In the genomic region with DNA sequence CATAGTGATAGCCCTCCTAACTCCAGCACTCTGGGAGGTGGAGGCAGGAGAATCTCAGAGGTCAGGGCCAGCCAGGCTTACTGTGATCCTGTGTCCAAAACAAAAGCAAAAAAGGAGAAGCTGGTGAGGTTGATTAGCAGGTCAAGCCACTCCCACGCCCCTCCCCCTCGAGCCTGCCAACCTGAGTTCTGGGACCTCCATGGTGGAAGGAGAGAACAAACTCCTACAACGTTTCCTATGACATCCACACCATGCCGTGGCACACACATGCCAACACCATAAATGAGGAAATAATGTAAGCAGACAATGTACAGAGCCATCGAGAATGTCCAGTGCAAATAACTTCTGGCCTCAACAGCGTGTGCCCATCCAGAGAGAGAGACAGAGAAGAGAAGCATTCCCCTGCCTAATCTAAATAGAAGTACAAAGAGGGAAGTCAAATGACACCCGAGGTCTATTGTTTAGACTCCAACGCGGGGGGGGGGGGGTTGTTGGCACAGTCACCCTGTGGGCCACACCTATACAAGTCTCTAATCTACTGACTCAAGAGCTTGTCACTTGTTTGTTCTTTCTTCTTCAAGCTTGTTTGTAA, we compare ENCODE assay signal across 7 mouse cellular contexts. TPM values are rescaled to one million over a fixed set of nuclear protein-coding genes. Genes with fewer than 3 reads are reported as not detected.
DNase-seq lines count a peak whose midpoint lies in the region; ATAC-seq and TF ChIP-seq lines count a peak whose summit lies in the region.

No protein-coding gene starts in this region.

- H3K4me3 ChIP-seq in forebrain, embryonic 14.5 days (ENCODE audit: low read depth, low read length): no peak overlapping the region
- 0 out of 2 replicates have a peak overlapping the region, but pooled peaks have one; percentile 0 for H3K4me3 ChIP-seq in hindbrain, embryonic 12.5 days
- peak overlapping the region; percentile 3; the same call in 1 of the 2 replicates for H3K4me3 ChIP-seq in midbrain, embryonic 15.5 days
- H3K4me3 ChIP-seq in stomach, postnatal 0 days (ENCODE audit: low read depth, low read length): peak overlapping the region; percentile 18

- H3K9ac ChIP-seq in forebrain, embryonic 14.5 days (ENCODE audit: low read length): peak overlapping the region; percentile 55; the same call in 1 of the 2 replicates
- H3K9ac ChIP-seq in hindbrain, embryonic 12.5 days: 0 out of 2 replicates have a peak overlapping the region, but pooled peaks have one; percentile 15
- H3K9ac ChIP-seq in midbrain, embryonic 15.5 days: peak overlapping the region; percentile 33; the same call in 1 of the 2 replicates
- peak overlapping the region; percentile 41 for H3K9ac ChIP-seq in stomach, postnatal 0 days (ENCODE audit: low read length)

- no peak for ATAC-seq in forebrain, embryonic 14.5 days
- no peak for ATAC-seq in hindbrain, embryonic 12.5 days (ENCODE audit: low FRiP score)
- ATAC-seq in midbrain, embryonic 15.5 days (replicated peaks): no peak
- peak; percentile 42; the same call in 1 of the 2 replicates for ATAC-seq in stomach, postnatal 0 days (ENCODE audit: low FRiP score, low TSS enrichment)

- H3K36me3 ChIP-seq in forebrain, embryonic 14.5 days (ENCODE audit: control insufficient read depth, insufficient read depth, low read length): peaks cover 10% of the 10 kb centered on the region
- H3K36me3 ChIP-seq in hindbrain, embryonic 12.5 days: 0 out of 2 replicates have a peak, but pooled peaks cover 9% of the 10 kb centered on the region
- H3K36me3 ChIP-seq in midbrain, embryonic 15.5 days (replicated peaks): no peaks in the 10 kb centered on the region
- H3K36me3 ChIP-seq in stomach, postnatal 0 days (ENCODE audit: control insufficient read depth, insufficient read depth, low read length): no peaks in the 10 kb centered on the region

- H3K4me1 ChIP-seq in forebrain, embryonic 14.5 days (ENCODE audit: control insufficient read depth, insufficient read depth, low read length): peaks cover 33% of the 10 kb centered on the region
- peaks cover 43% of the 10 kb centered on the region for H3K4me1 ChIP-seq in hindbrain, embryonic 12.5 days
- peaks cover 47% of the 10 kb centered on the region for H3K4me1 ChIP-seq in midbrain, embryonic 15.5 days
- peaks cover 18% of the 10 kb centered on the region; the same call in 1 of the 2 replicates for H3K4me1 ChIP-seq in stomach, postnatal 0 days (replicated peaks; ENCODE audit: control insufficient read depth, insufficient read depth)

- no peaks in the 10 kb centered on the region for H3K27me3 ChIP-seq in forebrain, embryonic 14.5 days (replicated peaks; ENCODE audit: control insufficient read depth, insufficient read depth, low read length)
- no peaks in the 10 kb centered on the region for H3K27me3 ChIP-seq in hindbrain, embryonic 12.5 days
- H3K27me3 ChIP-seq in midbrain, embryonic 15.5 days (replicated peaks): no peaks in the 10 kb centered on the region
- no peaks in the 10 kb centered on the region for H3K27me3 ChIP-seq in stomach, postnatal 0 days (ENCODE audit: control insufficient read depth, insufficient read depth, low read length)

- 1% methylated on average over 9 of the region's 9 CpGs for WGBS in forebrain, embryonic 14.5 days
- WGBS in hindbrain, embryonic 12.5 days: 4% methylated on average over 9 of the region's 9 CpGs
- WGBS in midbrain, embryonic 15.5 days: 9% methylated on average over 9 of the region's 9 CpGs
- 3% methylated on average over 9 of the region's 9 CpGs for WGBS in stomach, postnatal 0 days

- peak overlapping the region; percentile 42 for H3K4me2 ChIP-seq in forebrain, embryonic 14.5 days (ENCODE audit: low read length)
- H3K4me2 ChIP-seq in hindbrain, embryonic 12.5 days (replicated peaks): peak overlapping the region; percentile 42
- H3K4me2 ChIP-seq in midbrain, embryonic 15.5 days: peak overlapping the region; percentile 43
- H3K4me2 ChIP-seq in stomach, postnatal 0 days (replicated peaks; ENCODE audit: low read depth): peak overlapping the region; percentile 47

- TF ChIP-seq CTCF in stomach, postnatal 0 days (IDR thresholded peaks at IDR 0.05; ENCODE audit: low read depth): no peak

- no peaks in the 10 kb centered on the region for H3K9me3 ChIP-seq in forebrain, embryonic 14.5 days (replicated peaks; ENCODE audit: control insufficient read depth, low read length)
- H3K9me3 ChIP-seq in hindbrain, embryonic 12.5 days (replicated peaks): no peaks in the 10 kb centered on the region
- H3K9me3 ChIP-seq in midbrain, embryonic 15.5 days: no peaks in the 10 kb centered on the region
- H3K9me3 ChIP-seq in stomach, postnatal 0 days (ENCODE audit: control insufficient read depth, low read length): no peaks in the 10 kb centered on the region

- TF ChIP-seq EP300 in stomach, postnatal 0 days (optimal IDR thresholded peaks at IDR 0.05): no peak

- no peak overlapping the region for H3K27ac ChIP-seq in forebrain, embryonic 14.5 days (ENCODE audit: low read depth, low read length)
- H3K27ac ChIP-seq in hindbrain, embryonic 12.5 days: peak overlapping the region; percentile 24; the same call in 1 of the 2 replicates
- H3K27ac ChIP-seq in midbrain, embryonic 15.5 days: no peak overlapping the region; the same call in 1 of the 2 replicates
- H3K27ac ChIP-seq in stomach, postnatal 0 days (replicated peaks): peak overlapping the region; percentile 86

- DNase-seq in ES-CJ7 (ENCODE audit: low read depth, low spot score) (peak; percentile 50), liver (peak; percentile 81)
- DNase-seq in adrenal gland, postnatal 10 days: peak; percentile 74
- no peak for DNase-seq in forebrain, embryonic 14.5 days (ENCODE audit: low spot score)
- peak; percentile 67 for DNase-seq in stomach, postnatal 0 days (ENCODE audit: low spot score)

RNA-seq across cellular contexts. Expression of gene Pnrc2, which starts 2.4 kb away (rescaled TPM):
- total RNA-seq in adrenal gland, postnatal 10 days (2021): 100 to 1,000 TPM in 1 of 2 experiments, 10 to 100 TPM in 1; 98.7 to 149 TPM
- polyA plus RNA-seq in forebrain, embryonic 14.5 days (2014; fragmentation: Nextera tagmentation; extraction: Ambion mirVana): 162 and 165 TPM in 2 replicates
- polyA plus RNA-seq in hindbrain, embryonic 12.5 days (2016; fragmentation: Nextera tagmentation; extraction: Ambion mirVana): 152 and 154 TPM in 2 replicates
- 92.1 and 96.0 TPM in 2 replicates for polyA plus RNA-seq in midbrain, embryonic 15.5 days (2015; fragmentation: Nextera tagmentation; extraction: Ambion mirVana)
- 101 TPM in 2 replicates for polyA plus RNA-seq in stomach, postnatal 0 days (2015; fragmentation: Nextera tagmentation; extraction: Ambion mirVana)

RNA-seq across cellular contexts. Expression of gene Cnr2, which starts 19.1 kb away (rescaled TPM):
- 1 to 10 TPM; 2.4 to 3.9 TPM for total RNA-seq in adrenal gland, postnatal 10 days (2021)
- polyA plus RNA-seq in forebrain, embryonic 14.5 days (2014; fragmentation: Nextera tagmentation; extraction: Ambion mirVana): 0.05 and 0.10 TPM in 2 replicates
- 0.15 and 0.29 TPM in 2 replicates for polyA plus RNA-seq in hindbrain, embryonic 12.5 days (2016; fragmentation: Nextera tagmentation; extraction: Ambion mirVana)
- 0.19 TPM in 1 of 2 replicates, not detected in the other for polyA plus RNA-seq in midbrain, embryonic 15.5 days (2015; fragmentation: Nextera tagmentation; extraction: Ambion mirVana)
- polyA plus RNA-seq in stomach, postnatal 0 days (2015; fragmentation: Nextera tagmentation; extraction: Ambion mirVana): 0.10 and 0.11 TPM in 2 replicates

RNA-seq across cellular contexts. Expression of gene Srsf10, which starts 20.5 kb away (rescaled TPM):
- total RNA-seq in adrenal gland, postnatal 10 days (2021): 100 to 1,000 TPM in 1 of 2 experiments, 10 to 100 TPM in 1; 94.0 to 117 TPM
- 259 and 304 TPM in 2 replicates for polyA plus RNA-seq in forebrain, embryonic 14.5 days (2014; fragmentation: Nextera tagmentation; extraction: Ambion mirVana)
- 312 and 328 TPM in 2 replicates for polyA plus RNA-seq in hindbrain, embryonic 12.5 days (2016; fragmentation: Nextera tagmentation; extraction: Ambion mirVana)
- 183 and 190 TPM in 2 replicates for polyA plus RNA-seq in midbrain, embryonic 15.5 days (2015; fragmentation: Nextera tagmentation; extraction: Ambion mirVana)
- 83.7 and 88.1 TPM in 2 replicates for polyA plus RNA-seq in stomach, postnatal 0 days (2015; fragmentation: Nextera tagmentation; extraction: Ambion mirVana)

RNA-seq across cellular contexts. Expression of gene Fuca1, which starts 44.4 kb away (rescaled TPM):
- total RNA-seq in adrenal gland, postnatal 10 days (2021): 100 to 1,000 TPM in 1 of 2 experiments, 10 to 100 TPM in 1; 96.9 to 109 TPM
- 53.1 and 60.7 TPM in 2 replicates for polyA plus RNA-seq in forebrain, embryonic 14.5 days (2014; fragmentation: Nextera tagmentation; extraction: Ambion mirVana)
- 50.2 and 54.1 TPM in 2 replicates for polyA plus RNA-seq in hindbrain, embryonic 12.5 days (2016; fragmentation: Nextera tagmentation; extraction: Ambion mirVana)
- polyA plus RNA-seq in midbrain, embryonic 15.5 days (2015; fragmentation: Nextera tagmentation; extraction: Ambion mirVana): 63.2 and 68.3 TPM in 2 replicates
- polyA plus RNA-seq in stomach, postnatal 0 days (2015; fragmentation: Nextera tagmentation; extraction: Ambion mirVana): 171 and 179 TPM in 2 replicates

Comparison
In these comparisons a context has a peak if more than half of its experiments do, and no peak if none do; other contexts are left out.
1. H3K27ac ChIP-seq: peak in hindbrain, embryonic 12.5 days (single experiment) and stomach, postnatal 0 days (single experiment); none in forebrain, embryonic 14.5 days (single experiment) and midbrain, embryonic 15.5 days (single experiment).
2. Peak in every context shown above with its lines, with median percentiles within 50 percentile points of each other: H3K4me2 ChIP-seq and H3K9ac ChIP-seq.